Mouse (Mus musculus) heart, adult 2 months (tissue): ENCODE results near the gene Plxdc1.
A peak's percentile ranks its signal among the peaks of the same experiment; 100 is the strongest.

Source experiments
- CTCF ChIP-seq: fragments of 200-600 bp; IDR thresholded peaks from 2 replicates; pipeline ENCODE4 v1.8.1; 2022; ENCODE audit warnings: antibody characterized with exemption, mild to moderate bottlenecking, moderate library complexity
- EP300 ChIP-seq: fragments of 200-500 bp; IDR thresholded peaks from 2 replicates; pipeline ENCODE4 v1.6.1; 2011; ENCODE audit warnings: low read depth, low read length, control low read depth; ENCODE audit not compliant: insufficient read depth
- POLR2A ChIP-seq: fragments of 200-500 bp; IDR thresholded peaks from 2 replicates; pipeline ENCODE4 v1.6.1; 2011; ENCODE audit warnings: mild to moderate bottlenecking, low read depth, low read length, control low read depth; ENCODE audit not compliant: insufficient read depth

DNA sequence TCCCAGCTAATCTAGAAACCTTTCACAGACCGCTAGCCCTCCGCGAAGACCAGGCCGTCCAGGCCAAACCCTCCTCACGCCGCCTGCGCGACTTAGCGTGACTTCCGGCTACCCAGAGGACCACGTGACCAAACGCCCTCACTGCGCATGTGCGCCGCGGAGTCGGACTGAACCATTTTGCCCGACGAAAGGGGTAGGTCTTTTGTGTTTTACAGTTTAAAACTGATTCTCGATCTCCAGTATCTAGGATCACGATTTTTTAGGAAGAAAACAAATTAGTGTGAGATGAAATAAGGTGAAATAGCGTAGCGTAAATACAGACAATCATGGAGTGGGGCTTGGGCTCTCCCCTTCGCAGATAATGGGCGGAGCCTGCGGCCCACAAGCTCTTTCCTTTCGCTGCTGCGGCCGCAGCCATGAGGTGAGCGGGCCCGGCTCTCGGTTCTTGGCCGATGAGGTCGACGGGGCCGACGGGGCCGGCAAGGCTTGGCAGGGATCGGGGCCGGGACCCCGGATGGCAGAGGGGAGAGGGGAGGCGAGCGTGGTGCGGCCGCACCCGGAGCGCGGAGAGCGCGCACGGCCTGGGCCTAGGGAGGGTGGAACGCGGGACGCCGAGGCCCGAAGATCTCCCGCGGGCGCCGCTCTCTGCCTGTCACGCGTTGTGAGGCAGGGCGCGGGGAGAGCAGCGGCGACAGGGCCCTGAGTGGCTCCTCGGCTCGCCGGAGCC, 40.5 kb upstream of the Plxdc1 start, which contains the start of gene Rpl19:
- TF ChIP-seq CTCF, result no peak
- peak; percentile 97 for TF ChIP-seq POLR2A
- 0 out of 2 replicates have a peak, but pooled peaks have one; percentile 17 for TF ChIP-seq EP300
